Mouse (Mus musculus) liver, embryonic 12.5 days (tissue): ENCODE results near the gene Foxp1. TPM values are rescaled to one million over a fixed set of nuclear protein-coding genes. Genes with fewer than 3 reads are reported as not detected.

Experiments used
- ATAC-seq: fragments of 200-750 bp; cut with Nextera tagmentation; 2 replicates; pipeline ENCODE4 v1.8.0; 2017; ENCODE audit warnings: moderate number of reproducible peaks, mild to moderate bottlenecking, moderate library complexity
- H3K27ac ChIP-seq: fragments of 300-500 bp; sonication (generic); 2 replicates; pipeline ENCODE4 v1.5.1; 2016; ENCODE audit warnings: mild to moderate bottlenecking
- H3K27me3 ChIP-seq: fragments of 300-500 bp; sonication (generic); replicated peaks from 2 replicates; pipeline ENCODE4 v1.6.1; 2016; ENCODE audit warnings: mild to moderate bottlenecking, moderate library complexity
- H3K36me3 ChIP-seq: fragments of 300-500 bp; sonication (generic); 2 replicates; pipeline ENCODE4 v1.6.1; 2016; ENCODE audit warnings: mild to moderate bottlenecking, moderate library complexity
- H3K4me1 ChIP-seq: fragments of 300-500 bp; sonication (generic); 2 replicates; pipeline ENCODE4 v1.6.1; 2016
- H3K4me2 ChIP-seq: fragments of 300-500 bp; sonication (generic); 2 replicates; pipeline ENCODE4 v1.6.1; 2016; ENCODE audit warnings: mild to moderate bottlenecking, moderate library complexity
- H3K4me3 ChIP-seq: fragments of 300-500 bp; sonication (generic); 2 replicates; pipeline ENCODE4 v1.5.1; 2016; ENCODE audit warnings: mild to moderate bottlenecking, moderate library complexity
- H3K9ac ChIP-seq: fragments of 300-500 bp; sonication (generic); 2 replicates; pipeline ENCODE4 v1.6.1; 2016; ENCODE audit warnings: mild to moderate bottlenecking, moderate library complexity
- H3K9me3 ChIP-seq: fragments of 300-500 bp; sonication (generic); replicated peaks from 2 replicates; pipeline ENCODE4 v1.6.1; 2016; ENCODE audit warnings: mild to moderate bottlenecking, moderate library complexity
- whole genome bisulfite sequencing: fragments of 180-500 bp; shearing (Covaris S2); methylation state at CpG from one replicate; pipeline ENCODE4 v1.1.7; 2016; ENCODE audit not compliant: insufficient replicate concordance; 5-methylcytosine and 5-hydroxymethylcytosine counted together
- polyA plus RNA-seq: library from polyadenylated mRNA; unstranded; fragments of >200 nt; fragmentation: Nextera tagmentation; extraction: Ambion mirVana; gene quantifications from 2 replicates; pipeline ENCODE4 v1.2.1, GENCODE M21; 2016

The Foxp1 gene
- polyA plus RNA-seq, 1 experiment from 2014 or later: 25.5 TPM

GRCm38 (mm10) chr6:99330169-99330568 is 192.4 kb downstream of the Foxp1 start:
- Histone ChIP-seq H3K9me3 (no peaks in the 10 kb centered on the region), H3K9ac (no peak overlapping the region), H3K4me3 (no peak overlapping the region), H3K27ac (no peak overlapping the region), H3K27me3 (no peaks in the 10 kb centered on the region), H3K36me3 (no peaks in the 10 kb centered on the region), H3K4me1 (0 out of 2 replicates have a peak, but pooled peaks cover 5% of the 10 kb centered on the region), H3K4me2 (no peak overlapping the region)
- no peak for ATAC-seq
- 79% methylated on average over 4 of the region's 4 CpGs for WGBS

- WGBS: 51% methylated on average over 2 of the region's 2 CpGs
- 0 out of 2 replicates have a peak, but pooled peaks cover 5% of the 10 kb centered on the region for H3K4me1 ChIP-seq
- no peak overlapping the region for H3K4me2 ChIP-seq
- H3K27ac ChIP-seq: no peak overlapping the region
- H3K9ac ChIP-seq: no peak overlapping the region
- H3K36me3 ChIP-seq: no peaks in the 10 kb centered on the region
- ATAC-seq: no peak
- no peaks in the 10 kb centered on the region for H3K27me3 ChIP-seq
- H3K9me3 ChIP-seq: no peaks in the 10 kb centered on the region
- H3K4me3 ChIP-seq: no peak overlapping the region
These were observed 193.9 kb downstream of the Foxp1 start for GRCm38 (mm10) chr6:99328634-99329033.

- H3K4me1 ChIP-seq: 0 out of 2 replicates have a peak, but pooled peaks cover 5% of the 10 kb centered on the region
- no peaks in the 10 kb centered on the region for H3K9me3 ChIP-seq
- no peak overlapping the region for H3K4me2 ChIP-seq
- 76% methylated on average over 6 of the region's 6 CpGs for WGBS
- H3K9ac ChIP-seq: no peak overlapping the region
- H3K36me3 ChIP-seq: no peaks in the 10 kb centered on the region
- no peak overlapping the region for H3K4me3 ChIP-seq
- H3K27ac ChIP-seq: no peak overlapping the region
- ATAC-seq: no peak
- H3K27me3 ChIP-seq: no peaks in the 10 kb centered on the region
These were observed 194.4 kb downstream of the Foxp1 start for GRCm38 (mm10) chr6:99328146-99328545.

GRCm38 (mm10) chr6:99327721-99328120 is 194.8 kb downstream of the Foxp1 start:
- ATAC-seq: no peak
- 76% methylated on average over 11 of the region's 11 CpGs for WGBS
- no peak overlapping the region for H3K4me3 ChIP-seq

DNA sequence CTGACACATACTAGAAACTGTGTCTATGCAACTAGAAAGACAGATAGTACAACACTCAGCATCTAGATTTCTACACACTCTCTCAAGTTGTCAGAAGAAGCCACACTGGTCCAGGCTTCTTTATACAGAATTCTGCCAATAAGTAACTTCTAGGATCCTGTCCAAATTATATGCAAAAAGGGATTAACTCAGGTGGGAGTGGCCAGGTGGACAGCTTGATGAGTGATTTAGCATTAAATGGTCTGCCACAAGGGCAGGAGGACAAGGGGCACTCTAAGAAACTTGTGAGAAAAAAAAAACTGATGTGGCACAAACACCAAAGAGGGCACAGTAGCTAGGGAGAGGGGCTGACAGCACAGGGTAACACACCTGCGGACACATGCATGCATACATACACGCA is 196.6 kb downstream of the Foxp1 start:
- Histone ChIP-seq H3K27ac (no peak overlapping the region), H3K9me3 (no peaks in the 10 kb centered on the region), H3K9ac (no peak overlapping the region), H3K27me3 (no peaks in the 10 kb centered on the region), H3K36me3 (no peaks in the 10 kb centered on the region), H3K4me3 (no peak overlapping the region), H3K4me1 (0 out of 2 replicates have a peak, but pooled peaks cover 5% of the 10 kb centered on the region), H3K4me2 (no peak overlapping the region)
- 88% methylated on average over 2 of the region's 2 CpGs for WGBS
- ATAC-seq: no peak

More at GRCm38 (mm10) chr6:99327721-99328120, 194.8 kb downstream of the Foxp1 start:
- H3K4me2 ChIP-seq: no peak overlapping the region
- no peak overlapping the region for H3K27ac ChIP-seq
- 0 out of 2 replicates have a peak, but pooled peaks cover 5% of the 10 kb centered on the region for H3K4me1 ChIP-seq
- H3K9ac ChIP-seq: no peak overlapping the region
- H3K36me3 ChIP-seq: no peaks in the 10 kb centered on the region
- H3K9me3 ChIP-seq: no peaks in the 10 kb centered on the region
- no peaks in the 10 kb centered on the region for H3K27me3 ChIP-seq

DNA sequence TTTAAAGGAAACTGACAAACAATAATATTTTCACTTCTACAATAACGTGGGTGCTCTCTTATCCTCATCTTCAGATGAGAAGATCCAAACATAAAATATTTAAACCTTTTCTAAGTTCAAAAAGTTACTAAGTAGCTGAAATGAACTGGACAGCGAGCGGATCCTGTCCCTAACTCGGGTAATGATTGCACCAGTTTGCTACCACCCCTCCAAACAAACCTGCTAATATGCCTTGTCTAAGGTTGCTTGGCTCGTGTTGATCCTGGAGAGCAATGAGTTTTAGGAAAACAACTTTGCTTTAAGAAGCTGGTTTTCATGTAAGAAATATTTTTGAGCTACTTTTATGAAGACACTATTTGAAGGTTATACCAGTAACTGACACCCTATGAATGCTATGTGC is 197.1 kb downstream of the Foxp1 start:
- Histone ChIP-seq H3K27me3 (no peaks in the 10 kb centered on the region), H3K4me3 (no peak overlapping the region), H3K4me2 (no peak overlapping the region), H3K9ac (no peak overlapping the region), H3K4me1 (0 out of 2 replicates have a peak, but pooled peaks cover 5% of the 10 kb centered on the region), H3K27ac (no peak overlapping the region), H3K36me3 (no peaks in the 10 kb centered on the region), H3K9me3 (no peaks in the 10 kb centered on the region)
- WGBS: 64% methylated on average over 5 of the region's 5 CpGs
- ATAC-seq: no peak

DNA sequence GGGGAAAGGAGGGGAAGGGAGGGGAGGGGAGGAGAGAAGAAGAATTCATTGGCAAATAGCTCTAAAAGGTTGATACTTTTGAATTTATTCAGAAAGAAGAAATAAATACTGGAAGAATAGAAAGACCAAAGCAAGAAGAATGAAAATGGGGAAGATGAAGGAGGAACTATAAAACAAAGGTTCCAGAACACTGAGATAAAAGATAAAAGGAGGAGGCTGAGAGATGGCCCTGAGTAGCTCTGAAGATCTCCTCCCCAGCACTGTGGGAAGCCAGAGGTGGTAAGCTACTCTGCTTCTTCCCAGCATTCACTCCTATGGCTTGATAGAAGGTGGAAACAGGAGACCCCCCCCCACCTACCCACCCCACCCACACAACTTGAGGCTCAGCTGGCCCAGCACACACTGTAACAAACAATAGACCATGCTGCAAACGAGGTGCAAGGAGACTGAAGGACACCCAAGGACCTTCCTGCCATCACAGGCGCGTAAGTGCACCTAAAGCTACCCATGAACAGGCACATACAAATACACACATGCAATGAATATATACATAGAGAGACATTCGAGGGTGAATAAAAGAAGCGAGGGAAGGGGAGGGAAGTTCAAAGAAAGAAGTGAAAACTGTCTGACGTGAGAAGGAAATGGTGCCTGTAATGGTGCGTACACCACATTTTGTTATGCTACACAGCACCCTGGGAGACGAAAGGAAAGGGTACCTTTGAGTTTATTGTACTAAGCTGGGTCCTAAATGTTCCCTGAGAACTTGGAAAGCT is 200.2 kb downstream of the Foxp1 start:
- ATAC-seq: no peak
- H3K4me3 ChIP-seq: no peak overlapping the region
- no peaks in the 10 kb centered on the region for H3K36me3 ChIP-seq
- no peaks in the 10 kb centered on the region for H3K9me3 ChIP-seq
- H3K4me2 ChIP-seq: no peak overlapping the region
- no peak overlapping the region for H3K9ac ChIP-seq
- H3K27me3 ChIP-seq: no peaks in the 10 kb centered on the region
- no peaks in the 10 kb centered on the region for H3K4me1 ChIP-seq
- H3K27ac ChIP-seq: no peak overlapping the region
- 67% methylated on average over 8 of the region's 8 CpGs for WGBS

DNA sequence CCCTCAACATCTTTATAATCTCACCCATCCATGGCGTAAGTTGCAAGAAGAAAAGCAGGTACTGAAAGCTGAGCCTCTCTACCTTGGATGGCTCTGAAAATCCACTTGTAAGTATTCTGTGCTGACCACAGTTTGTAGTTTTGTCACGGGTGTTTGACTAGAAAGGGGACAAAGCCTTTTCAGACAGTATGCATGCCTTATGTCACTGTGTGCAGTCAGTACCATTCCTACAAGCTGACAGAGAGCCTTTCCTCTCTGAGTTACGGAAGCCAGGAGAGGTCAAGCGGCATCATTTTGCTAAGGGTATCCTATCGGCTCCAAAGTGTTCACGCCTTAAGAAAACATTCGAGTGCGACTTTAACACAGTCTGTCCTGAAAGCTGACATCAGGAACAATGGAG is 202.1 kb downstream of the Foxp1 start:
- no peak overlapping the region for H3K4me2 ChIP-seq
- H3K9me3 ChIP-seq: no peaks in the 10 kb centered on the region
- H3K4me1 ChIP-seq: no peaks in the 10 kb centered on the region
- H3K9ac ChIP-seq: no peak overlapping the region
- 75% methylated on average over 8 of the region's 8 CpGs for WGBS
- ATAC-seq: no peak
- H3K36me3 ChIP-seq: no peaks in the 10 kb centered on the region
- no peak overlapping the region for H3K4me3 ChIP-seq
- H3K27ac ChIP-seq: no peak overlapping the region
- no peaks in the 10 kb centered on the region for H3K27me3 ChIP-seq

- no peak overlapping the region for H3K27ac ChIP-seq
- no peak overlapping the region for H3K4me2 ChIP-seq
- WGBS: 79% methylated on average over 19 of the region's 19 CpGs
- no peaks in the 10 kb centered on the region for H3K9me3 ChIP-seq
- H3K27me3 ChIP-seq: no peaks in the 10 kb centered on the region
- ATAC-seq: no peak
- H3K36me3 ChIP-seq: no peaks in the 10 kb centered on the region
- no peaks in the 10 kb centered on the region for H3K4me1 ChIP-seq
- no peak overlapping the region for H3K9ac ChIP-seq
- no peak overlapping the region for H3K4me3 ChIP-seq
These were observed 202.8 kb downstream of the Foxp1 start for GRCm38 (mm10) chr6:99319415-99320405.

DNA sequence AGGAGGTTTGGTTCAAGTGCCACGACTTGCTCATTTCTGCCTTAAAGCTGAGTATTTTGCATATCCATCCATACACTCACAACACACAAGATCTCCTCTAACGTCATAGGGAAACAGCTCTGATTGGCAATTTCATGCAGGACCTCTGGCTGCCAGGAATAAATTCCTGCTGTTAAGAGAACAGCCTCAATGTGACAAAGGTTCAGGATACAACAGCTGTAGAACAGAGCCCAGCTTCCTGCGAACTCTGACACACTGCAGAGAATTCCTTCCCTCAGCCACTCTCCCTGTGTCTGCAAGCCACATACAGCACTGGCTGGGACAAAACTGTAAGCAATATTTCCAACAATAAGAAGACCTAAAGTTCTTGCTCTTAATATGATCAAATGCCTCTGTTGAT is 207.8 kb downstream of the Foxp1 start:
- Histone ChIP-seq H3K27ac (no peak overlapping the region), H3K4me1 (no peaks in the 10 kb centered on the region), H3K4me2 (no peak overlapping the region), H3K36me3 (no peaks in the 10 kb centered on the region), H3K4me3 (no peak overlapping the region), H3K27me3 (no peaks in the 10 kb centered on the region), H3K9me3 (no peaks in the 10 kb centered on the region), H3K9ac (no peak overlapping the region)
- WGBS: 47% methylated on average over 3 of the region's 3 CpGs
- no peak for ATAC-seq

- Histone ChIP-seq H3K27ac (no peak overlapping the region), H3K9ac (no peak overlapping the region), H3K9me3 (no peaks in the 10 kb centered on the region), H3K27me3 (no peaks in the 10 kb centered on the region), H3K4me2 (no peak overlapping the region), H3K36me3 (peaks cover 6% of the 10 kb centered on the region; the same call in 1 of the 2 replicates), H3K4me1 (no peaks in the 10 kb centered on the region), H3K4me3 (no peak overlapping the region)
- ATAC-seq: no peak
- 86% methylated on average over 12 of the region's 12 CpGs for WGBS
These were observed 212.0 kb downstream of the Foxp1 start for GRCm38 (mm10) chr6:99310529-99310928.

DNA sequence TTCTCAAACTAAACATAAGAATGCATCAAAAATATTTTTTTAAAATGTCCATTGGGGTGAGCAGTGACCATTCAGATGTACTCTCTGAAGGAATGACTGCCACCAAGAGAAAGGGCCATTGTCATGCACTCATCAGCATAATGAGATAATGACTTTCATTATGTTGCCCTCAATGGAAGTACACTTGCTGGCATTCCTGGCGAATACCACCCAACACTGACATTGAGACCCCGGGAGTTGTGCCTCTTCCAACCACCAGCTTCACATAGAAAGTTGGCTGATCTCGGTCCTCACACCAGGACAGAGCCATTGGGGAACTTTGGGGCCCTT is 212.4 kb downstream of the Foxp1 start:
- no peak for ATAC-seq
- no peak overlapping the region for H3K4me2 ChIP-seq
- no peaks in the 10 kb centered on the region for H3K27me3 ChIP-seq
- 72% methylated on average over 3 of the region's 3 CpGs for WGBS
- H3K4me1 ChIP-seq: no peaks in the 10 kb centered on the region
- no peak overlapping the region for H3K4me3 ChIP-seq
- H3K9me3 ChIP-seq: no peaks in the 10 kb centered on the region
- peaks cover 6% of the 10 kb centered on the region; the same call in 1 of the 2 replicates for H3K36me3 ChIP-seq
- H3K9ac ChIP-seq: no peak overlapping the region
- H3K27ac ChIP-seq: no peak overlapping the region
